Mouse (Mus musculus) kidney, adult 18-20 months (tissue): ENCODE measurements at regions not wholly inside any gene's neighbourhood (a gene's known extent, or its start where the extent isn't known, plus 50 kb on each side); places are given as distances from the start of the nearest gene placed in this dataset.

Source experiments
- DNase-seq: peaks from one replicate; pipeline ENCODE4 v3.0.0; 2021

- DNase-seq: no peak
Observed at GRCm38 (mm10) chr9:59153126-59153525, 116.9 kb upstream of the Neo1 start.

GRCm38 (mm10) chr9:59144256-59144800, 108.1 kb upstream of the Neo1 start:
- DNase-seq: no peak

GRCm38 (mm10) chr9:59143610-59144009, 107.4 kb upstream of the Neo1 start:
- DNase-seq: no peak

- DNase-seq: peak; percentile 27
Observed at GRCm38 (mm10) chr9:59134171-59135041, 98.2 kb upstream of the Neo1 start.

- no peak for DNase-seq
Observed at GRCm38 (mm10) chr9:59129699-59130340, 93.6 kb upstream of the Neo1 start.

- DNase-seq: no peak
Observed at GRCm38 (mm10) chr9:59129252-59129651, 93.0 kb upstream of the Neo1 start.

GRCm38 (mm10) chr9:59128023-59128422, 91.8 kb upstream of the Neo1 start:
- DNase-seq: no peak

- no peak for DNase-seq
Observed at GRCm38 (mm10) chr9:59125886-59126285, 89.6 kb upstream of the Neo1 start.

GRCm38 (mm10) chr9:59116561-59116960, 80.3 kb upstream of the Neo1 start:
- no peak for DNase-seq

GRCm38 (mm10) chr9:59113859-59114258, 77.6 kb upstream of the Neo1 start:
- DNase-seq: no peak

GRCm38 (mm10) chr9:59099738-59100137, 63.5 kb upstream of the Neo1 start:
- no peak for DNase-seq

- no peak for DNase-seq
Observed at GRCm38 (mm10) chr9:59097564-59097963, 61.3 kb upstream of the Neo1 start.

- DNase-seq: no peak
Observed at GRCm38 (mm10) chr9:59096551-59097268, 60.5 kb upstream of the Neo1 start.

- no peak for DNase-seq
Observed at GRCm38 (mm10) chr9:59095626-59096025, 59.4 kb upstream of the Neo1 start.

GRCm38 (mm10) chr9:59094106-59094505, 57.9 kb upstream of the Neo1 start:
- no peak for DNase-seq

GRCm38 (mm10) chr9:59091179-59091578, 54.9 kb upstream of the Neo1 start:
- DNase-seq: peak; percentile 6

GRCm38 (mm10) chr9:59087704-59088103, 51.5 kb upstream of the Neo1 start:
- DNase-seq: no peak

- DNase-seq: no peak
Observed at GRCm38 (mm10) chr9:59087112-59087511, 50.9 kb upstream of the Neo1 start.

GRCm38 (mm10) chr9:59086556-59087102, 50.4 kb upstream of the Neo1 start:
- DNase-seq: no peak
